Mouse (Mus musculus) cerebellum, adult 2 months (tissue): ENCODE measurements around the gene Arpc1b.

ENCODE experiments used
- CTCF ChIP-seq: fragments of 200-500 bp; IDR thresholded peaks from 2 replicates; pipeline ENCODE4 v1.5.1; 2011; ENCODE audit warnings: low read depth, mild to moderate bottlenecking, control low read depth, low read length, moderate library complexity, borderline replicate concordance; ENCODE audit not compliant: insufficient read depth
- POLR2A ChIP-seq: fragments of 200-500 bp; IDR thresholded peaks from 2 replicates; pipeline ENCODE4 v1.6.1; 2011; ENCODE audit warnings: low read length, control low read depth, borderline replicate concordance; ENCODE audit not compliant: insufficient read depth

DNA sequence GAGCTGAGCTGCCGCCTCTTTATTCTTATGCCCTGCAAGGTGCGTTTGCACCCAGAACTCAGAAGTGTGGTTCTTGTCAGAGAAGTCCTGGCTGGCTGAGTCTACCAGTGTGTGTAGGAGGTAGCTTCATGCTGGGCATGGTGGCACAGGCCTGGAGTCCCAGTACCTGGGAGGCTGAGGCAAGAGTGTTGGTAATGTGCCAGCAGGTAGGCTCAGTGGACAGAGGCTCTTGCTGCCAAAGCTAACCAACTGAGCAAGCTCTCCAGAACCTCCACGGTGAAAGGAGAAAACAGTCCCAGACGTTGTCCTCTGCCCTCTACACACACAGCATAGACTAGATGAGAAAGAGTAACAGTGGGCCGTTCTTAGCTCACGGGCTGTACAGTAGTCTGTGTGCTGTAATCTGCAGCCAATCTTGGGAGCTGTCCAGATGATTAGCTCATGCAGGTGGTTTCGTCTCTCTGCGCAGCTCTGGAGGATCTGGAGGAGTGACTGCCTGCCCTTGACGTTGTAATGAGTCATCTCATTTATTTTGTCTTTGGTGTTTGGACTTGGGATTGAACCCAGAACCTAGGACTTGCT, 8.2 kb upstream of the Arpc1b start:
- TF ChIP-seq CTCF = no peak
- TF ChIP-seq POLR2A = no peak
